Mouse (Mus musculus): ENCODE measurements at regions not wholly inside any gene's neighbourhood (a gene's known extent, or its start where the extent isn't known, plus 50 kb on each side); places are given as distances from the start of the nearest gene placed in this dataset.

- Histone ChIP-seq H3K4me1 (replicated peaks) (peaks cover 16% of the 10 kb centered on the region), H3K4me3 (replicated peaks) (no peak overlapping the region), H3K27me3 (no peaks in the 10 kb centered on the region), H3K9ac (replicated peaks) (no peak overlapping the region), H3K4me2 (no peak overlapping the region; the same call in 1 of the 2 replicates), H3K9me3 (no peaks in the 10 kb centered on the region), H3K27ac (no peak overlapping the region), H3K36me3 (no peaks in the 10 kb centered on the region)
- no peak for ATAC-seq (ENCODE audit: insufficient number of reproducible peaks, insufficient read depth, low FRiP score, low TSS enrichment, low read depth)
- WGBS: 33% methylated on average over 6 of the region's 6 CpGs
Measured at GRCm38 (mm10) chr2:45205756-45206155, 88.6 kb upstream of the Zeb2 start.

GRCm38 (mm10) chr2:45205211-45205610 lies 88.0 kb upstream of the Zeb2 start:
- no peaks in the 10 kb centered on the region for H3K27me3 ChIP-seq
- no peak for ATAC-seq (ENCODE audit: insufficient number of reproducible peaks, insufficient read depth, low FRiP score, low TSS enrichment, low read depth)
- H3K4me1 ChIP-seq (replicated peaks): peaks cover 16% of the 10 kb centered on the region
- no peaks in the 10 kb centered on the region for H3K9me3 ChIP-seq
- no peak overlapping the region for H3K4me3 ChIP-seq (replicated peaks)
- no peak overlapping the region for H3K9ac ChIP-seq (replicated peaks)
- WGBS: 13% methylated on average over 3 of the region's 3 CpGs
- H3K27ac ChIP-seq: no peak overlapping the region
- no peak overlapping the region; the same call in 1 of the 2 replicates for H3K4me2 ChIP-seq
- H3K36me3 ChIP-seq: no peaks in the 10 kb centered on the region

GRCm38 (mm10) chr2:45197955-45198631 lies 80.9 kb upstream of the Zeb2 start:
- H3K27ac ChIP-seq: no peak overlapping the region
- no peaks in the 10 kb centered on the region for H3K27me3 ChIP-seq
- 0 out of 2 replicates have a peak, but pooled peaks cover 4% of the 10 kb centered on the region for H3K4me1 ChIP-seq (replicated peaks)
- H3K9ac ChIP-seq (replicated peaks): no peak overlapping the region
- H3K9me3 ChIP-seq: no peaks in the 10 kb centered on the region
- H3K4me3 ChIP-seq (replicated peaks): no peak overlapping the region
- no peak for ATAC-seq (ENCODE audit: insufficient number of reproducible peaks, insufficient read depth, low FRiP score, low TSS enrichment, low read depth)
- 59% methylated on average over 13 of the region's 13 CpGs for WGBS
- H3K4me2 ChIP-seq: no peak overlapping the region
- no peaks in the 10 kb centered on the region for H3K36me3 ChIP-seq

GRCm38 (mm10) chr2:45197342-45197741 lies 80.1 kb upstream of the Zeb2 start:
- Histone ChIP-seq H3K4me1 (replicated peaks) (0 out of 2 replicates have a peak, but pooled peaks cover 4% of the 10 kb centered on the region), H3K4me2 (no peak overlapping the region), H3K9me3 (no peaks in the 10 kb centered on the region), H3K4me3 (replicated peaks) (no peak overlapping the region), H3K27ac (no peak overlapping the region), H3K27me3 (no peaks in the 10 kb centered on the region), H3K9ac (replicated peaks) (no peak overlapping the region), H3K36me3 (no peaks in the 10 kb centered on the region)
- WGBS: 80% methylated on average over 10 of the region's 10 CpGs
- no peak for ATAC-seq (ENCODE audit: insufficient number of reproducible peaks, insufficient read depth, low FRiP score, low TSS enrichment, low read depth)

GRCm38 (mm10) chr2:45196511-45196910 lies 79.3 kb upstream of the Zeb2 start:
- H3K36me3 ChIP-seq: no peaks in the 10 kb centered on the region
- ATAC-seq (ENCODE audit: insufficient number of reproducible peaks, insufficient read depth, low FRiP score, low TSS enrichment, low read depth): no peak
- H3K9ac ChIP-seq (replicated peaks): no peak overlapping the region
- WGBS: 94% methylated on average over 4 of the region's 4 CpGs
- H3K4me3 ChIP-seq (replicated peaks): no peak overlapping the region
- no peak overlapping the region for H3K27ac ChIP-seq
- no peaks in the 10 kb centered on the region for H3K27me3 ChIP-seq
- 0 out of 2 replicates have a peak, but pooled peaks cover 4% of the 10 kb centered on the region for H3K4me1 ChIP-seq (replicated peaks)
- H3K4me2 ChIP-seq: no peak overlapping the region
- H3K9me3 ChIP-seq: no peaks in the 10 kb centered on the region

- H3K4me2 ChIP-seq: no peak overlapping the region
- no peak overlapping the region for H3K9ac ChIP-seq (replicated peaks)
- no peak for ATAC-seq (ENCODE audit: insufficient number of reproducible peaks, insufficient read depth, low FRiP score, low TSS enrichment, low read depth)
- no peaks in the 10 kb centered on the region for H3K36me3 ChIP-seq
- no peaks in the 10 kb centered on the region for H3K9me3 ChIP-seq
- WGBS: 89% methylated on average over 7 of the region's 7 CpGs
- no peak overlapping the region for H3K4me3 ChIP-seq (replicated peaks)
- H3K4me1 ChIP-seq (replicated peaks): 0 out of 2 replicates have a peak, but pooled peaks cover 4% of the 10 kb centered on the region
- H3K27me3 ChIP-seq: no peaks in the 10 kb centered on the region
- no peak overlapping the region for H3K27ac ChIP-seq
Measured at GRCm38 (mm10) chr2:45194335-45194734, 77.1 kb upstream of the Zeb2 start.

- Histone ChIP-seq H3K27ac (no peak overlapping the region), H3K4me1 (replicated peaks) (peaks cover 20% of the 10 kb centered on the region)
Measured at GRCm38 (mm10) chr2:45185621-45185999, 68.4 kb upstream of the Zeb2 start.

GRCm38 (mm10) chr2:45184704-45185620 lies 67.8 kb upstream of the Zeb2 start:
- H3K4me2 ChIP-seq: peak overlapping the region; percentile 49
- peaks cover 2% of the 10 kb centered on the region; the same call in 1 of the 2 replicates for H3K27me3 ChIP-seq
- peak overlapping the region; percentile 2; the same call in 1 of the 2 replicates for H3K4me3 ChIP-seq (replicated peaks)
- no peak overlapping the region for H3K27ac ChIP-seq
- 17% methylated on average over 18 of the region's 18 CpGs for WGBS
- ATAC-seq (ENCODE audit: insufficient number of reproducible peaks, insufficient read depth, low FRiP score, low TSS enrichment, low read depth): no peak
- peaks cover 20% of the 10 kb centered on the region for H3K4me1 ChIP-seq (replicated peaks)
- H3K36me3 ChIP-seq: no peaks in the 10 kb centered on the region
- no peaks in the 10 kb centered on the region for H3K9me3 ChIP-seq
- no peak overlapping the region for H3K9ac ChIP-seq (replicated peaks)

More at GRCm38 (mm10) chr2:45185621-45185999, 68.4 kb upstream of the Zeb2 start:
- no peak overlapping the region for H3K4me3 ChIP-seq (replicated peaks)
- no peaks in the 10 kb centered on the region; the same call in 1 of the 2 replicates for H3K27me3 ChIP-seq
- no peak for ATAC-seq (ENCODE audit: insufficient number of reproducible peaks, insufficient read depth, low FRiP score, low TSS enrichment, low read depth)
- no peak overlapping the region for H3K9ac ChIP-seq (replicated peaks)
- no peak overlapping the region for H3K4me2 ChIP-seq
- no peaks in the 10 kb centered on the region for H3K9me3 ChIP-seq
- H3K36me3 ChIP-seq: no peaks in the 10 kb centered on the region

DNA sequence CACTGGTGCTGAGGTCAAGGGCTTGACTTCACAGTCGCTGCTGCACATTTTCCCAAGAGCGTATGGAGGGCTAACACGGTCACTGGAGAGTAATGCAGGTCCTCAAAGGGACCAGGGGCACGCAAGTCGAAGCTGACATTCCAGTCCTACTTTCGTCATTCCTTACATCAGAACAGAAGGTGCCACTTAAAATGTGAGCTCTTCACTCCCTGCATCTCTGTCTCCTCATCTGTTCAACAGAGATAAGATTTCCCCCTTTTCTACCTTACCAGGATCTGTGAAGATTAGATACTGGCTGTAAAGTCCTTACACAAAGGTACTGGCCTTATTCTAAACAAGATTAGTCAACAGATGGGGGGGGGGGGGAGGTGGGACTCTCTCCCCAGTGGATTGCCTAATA lies 67.0 kb upstream of the Zeb2 start:
- no peak overlapping the region for H3K4me3 ChIP-seq (replicated peaks)
- peaks cover 20% of the 10 kb centered on the region for H3K4me1 ChIP-seq (replicated peaks)
- H3K27ac ChIP-seq: no peak overlapping the region
- 30% methylated on average over 6 of the region's 6 CpGs for WGBS
- no peak overlapping the region for H3K9ac ChIP-seq (replicated peaks)
- no peak overlapping the region for H3K4me2 ChIP-seq
- no peaks in the 10 kb centered on the region for H3K9me3 ChIP-seq
- no peak for ATAC-seq (ENCODE audit: insufficient number of reproducible peaks, insufficient read depth, low FRiP score, low TSS enrichment, low read depth)
- H3K36me3 ChIP-seq: no peaks in the 10 kb centered on the region
- peaks cover 3% of the 10 kb centered on the region; the same call in 1 of the 2 replicates for H3K27me3 ChIP-seq

- H3K27me3 ChIP-seq: peaks cover 3% of the 10 kb centered on the region; the same call in 1 of the 2 replicates
- H3K9ac ChIP-seq (replicated peaks): no peak overlapping the region
- ATAC-seq (ENCODE audit: insufficient number of reproducible peaks, insufficient read depth, low FRiP score, low TSS enrichment, low read depth): no peak
- no peak overlapping the region for H3K4me3 ChIP-seq (replicated peaks)
- WGBS: 86% methylated on average over 1 of the region's 1 CpGs
- no peak overlapping the region for H3K27ac ChIP-seq
- H3K36me3 ChIP-seq: no peaks in the 10 kb centered on the region
- no peak overlapping the region for H3K4me2 ChIP-seq
- H3K4me1 ChIP-seq (replicated peaks): peaks cover 20% of the 10 kb centered on the region
- H3K9me3 ChIP-seq: no peaks in the 10 kb centered on the region
Measured at GRCm38 (mm10) chr2:45182876-45183275, 65.7 kb upstream of the Zeb2 start.

GRCm38 (mm10) chr2:45181552-45181951 lies 64.4 kb upstream of the Zeb2 start:
- H3K27ac ChIP-seq: no peak overlapping the region
- H3K36me3 ChIP-seq: no peaks in the 10 kb centered on the region
- H3K4me3 ChIP-seq (replicated peaks): no peak overlapping the region
- H3K4me1 ChIP-seq (replicated peaks): peaks cover 20% of the 10 kb centered on the region
- peaks cover 3% of the 10 kb centered on the region; the same call in 1 of the 2 replicates for H3K27me3 ChIP-seq
- WGBS: 65% methylated on average over 7 of the region's 7 CpGs
- no peaks in the 10 kb centered on the region for H3K9me3 ChIP-seq
- no peak for ATAC-seq (ENCODE audit: insufficient number of reproducible peaks, insufficient read depth, low FRiP score, low TSS enrichment, low read depth)
- H3K4me2 ChIP-seq: no peak overlapping the region
- H3K9ac ChIP-seq (replicated peaks): no peak overlapping the region

Measured in limb, embryonic 12.5 days (tissue).